Mouse (Mus musculus): Measurements from ENCODE around the gene Ext2. TPM values are rescaled to one million over a fixed set of nuclear protein-coding genes. Genes with fewer than 3 reads are reported as not detected.

Ext2 gene
- polyA plus RNA-seq, 1 experiment from 2014 or later: 22.6 TPM

DNA sequence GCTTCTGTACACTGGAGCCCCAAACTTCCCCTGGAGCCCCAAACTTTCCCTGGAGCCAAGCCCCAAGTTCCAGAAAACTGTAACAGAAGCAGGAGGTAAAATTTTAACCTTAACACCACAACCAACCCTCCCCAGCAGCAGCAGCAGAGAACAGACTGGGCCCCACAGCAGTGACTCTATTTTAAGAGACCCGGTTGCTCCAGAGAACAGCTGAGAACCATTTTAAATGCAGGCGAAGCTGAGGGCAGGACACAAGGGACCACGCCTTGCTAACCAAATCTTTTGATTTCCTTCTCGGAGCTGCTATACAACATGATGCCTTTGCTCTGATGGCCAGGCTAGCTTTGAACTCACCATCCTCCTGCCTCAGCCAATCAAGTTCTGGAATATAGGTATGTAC is 51.5 kb downstream of the Ext2 start:
- 55% methylated on average over 4 of the region's 4 CpGs for WGBS (ENCODE audit: insufficient replicate concordance)

DNA sequence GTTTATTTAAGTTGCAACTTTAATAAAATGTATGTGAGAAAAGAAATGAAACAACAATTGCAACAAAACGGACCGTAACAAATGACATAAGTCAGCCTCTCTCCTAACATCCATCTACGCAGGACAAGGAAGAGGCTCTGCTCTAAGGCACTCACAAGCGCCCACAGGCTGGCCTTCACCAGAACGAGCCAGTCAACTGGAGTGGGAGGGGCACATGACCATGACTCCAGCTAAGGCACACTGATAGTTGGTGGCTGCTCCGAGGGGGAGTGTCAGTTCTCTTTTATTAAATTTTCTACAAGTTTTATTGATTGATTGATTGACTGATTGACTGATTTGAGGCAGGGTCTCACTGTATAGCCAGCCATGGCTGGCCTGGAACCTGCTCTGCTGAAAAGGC is 52.5 kb downstream of the Ext2 start:
- H3K36me3 ChIP-seq (replicated peaks; ENCODE audit: insufficient read depth, low read length): peaks cover 7% of the 10 kb centered on the region
- no peak for DNase-seq
- no peak overlapping the region for H3K27ac ChIP-seq (ENCODE audit: low read depth)
- H3K27me3 ChIP-seq (ENCODE audit: insufficient read depth, low read length): no peaks in the 10 kb centered on the region
- H3K9me3 ChIP-seq (ENCODE audit: low read length): no peaks in the 10 kb centered on the region
- H3K4me2 ChIP-seq (ENCODE audit: low read depth, low read length): no peak overlapping the region
- H3K4me3 ChIP-seq (ENCODE audit: low read depth, low read length): no peak overlapping the region
- H3K9ac ChIP-seq (replicated peaks): no peak overlapping the region
- TF ChIP-seq EP300 (IDR thresholded peaks at IDR 0.05; ENCODE audit: low read depth) (no peak), CTCF (IDR thresholded peaks at IDR 0.05; ENCODE audit: low read depth) (no peak)
- WGBS (ENCODE audit: insufficient replicate concordance): 87% methylated on average over 6 of the region's 6 CpGs
- ATAC-seq: no peak
- H3K4me1 ChIP-seq (ENCODE audit: insufficient read depth): 0 out of 2 replicates have a peak, but pooled peaks cover 7% of the 10 kb centered on the region

More for the DNA sequence above, 51.5 kb downstream of the Ext2 start:
- TF ChIP-seq EP300 (IDR thresholded peaks at IDR 0.05; ENCODE audit: low read depth) (no peak), CTCF (IDR thresholded peaks at IDR 0.05; ENCODE audit: low read depth) (no peak)
- Histone ChIP-seq H3K9me3 (ENCODE audit: low read length) (no peaks in the 10 kb centered on the region), H3K4me1 (ENCODE audit: insufficient read depth) (peaks cover 16% of the 10 kb centered on the region; the same call in 1 of the 2 replicates), H3K9ac (replicated peaks) (no peak overlapping the region), H3K27ac (ENCODE audit: low read depth) (0 out of 2 replicates have a peak overlapping the region, but pooled peaks have one; percentile 3), H3K4me2 (ENCODE audit: low read depth, low read length) (no peak overlapping the region), H3K27me3 (ENCODE audit: insufficient read depth, low read length) (no peaks in the 10 kb centered on the region), H3K4me3 (ENCODE audit: low read depth, low read length) (no peak overlapping the region), H3K36me3 (replicated peaks; ENCODE audit: insufficient read depth, low read length) (peaks cover 7% of the 10 kb centered on the region)
- DNase-seq: no peak
- no peak for ATAC-seq

DNA sequence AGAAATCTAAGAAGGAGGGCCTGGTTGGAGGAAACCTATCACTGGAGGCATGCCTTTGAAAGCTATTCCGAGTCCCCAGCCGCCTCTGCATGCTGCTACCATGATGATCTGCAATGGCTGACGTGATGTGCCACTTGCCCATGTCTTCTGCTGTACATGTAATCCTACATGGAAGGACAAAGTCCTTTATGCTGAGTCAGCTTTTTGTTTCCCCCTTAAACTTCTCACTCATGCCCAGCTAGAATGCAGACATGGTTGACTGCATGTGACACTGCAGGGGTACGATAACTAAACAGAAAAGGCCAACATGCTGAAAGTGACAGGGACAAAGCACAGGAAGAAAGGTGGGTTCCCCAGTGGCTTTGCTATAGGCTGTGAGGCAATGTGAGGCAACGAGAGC is 56.6 kb downstream of the Ext2 start:
- DNase-seq: no peak
- Histone ChIP-seq H3K27ac (ENCODE audit: low read depth) (no peak overlapping the region), H3K36me3 (replicated peaks; ENCODE audit: insufficient read depth, low read length) (peaks cover 13% of the 10 kb centered on the region), H3K4me3 (ENCODE audit: low read depth, low read length) (no peak overlapping the region), H3K4me2 (ENCODE audit: low read depth, low read length) (no peak overlapping the region), H3K27me3 (ENCODE audit: insufficient read depth, low read length) (no peaks in the 10 kb centered on the region), H3K9ac (replicated peaks) (no peak overlapping the region), H3K4me1 (ENCODE audit: insufficient read depth) (0 out of 2 replicates have a peak, but pooled peaks cover 1% of the 10 kb centered on the region), H3K9me3 (ENCODE audit: low read length) (no peaks in the 10 kb centered on the region)
- TF ChIP-seq CTCF (IDR thresholded peaks at IDR 0.05; ENCODE audit: low read depth): no peak
- no peak for TF ChIP-seq EP300 (IDR thresholded peaks at IDR 0.05; ENCODE audit: low read depth)
- ATAC-seq: no peak
- 86% methylated on average over 5 of the region's 5 CpGs for WGBS (ENCODE audit: insufficient replicate concordance)

DNA sequence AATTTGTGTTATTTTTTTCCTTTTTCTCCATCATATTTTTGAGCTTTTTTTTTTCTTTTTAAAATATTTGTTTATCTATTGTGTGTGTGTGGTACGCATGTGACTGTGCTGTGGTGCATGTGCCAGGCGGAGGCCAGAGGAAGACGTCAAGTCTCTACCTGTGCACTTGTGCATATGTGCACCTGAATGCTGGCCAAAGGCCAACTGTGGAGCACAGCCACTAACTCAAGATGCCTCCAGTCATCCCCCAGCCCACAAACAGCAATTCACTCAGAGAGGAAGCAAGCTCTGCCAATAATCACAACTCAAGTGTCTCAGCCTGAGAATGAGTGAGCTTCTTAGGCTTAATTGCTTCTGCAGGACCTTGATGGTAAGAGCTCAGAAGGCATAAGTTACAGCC is 58.2 kb downstream of the Ext2 start:
- no peak overlapping the region for H3K9ac ChIP-seq (replicated peaks)
- no peaks in the 10 kb centered on the region for H3K9me3 ChIP-seq (ENCODE audit: low read length)
- WGBS (ENCODE audit: insufficient replicate concordance): 90% methylated on average over 3 of the region's 3 CpGs
- TF ChIP-seq EP300 (IDR thresholded peaks at IDR 0.05; ENCODE audit: low read depth) (no peak), CTCF (IDR thresholded peaks at IDR 0.05; ENCODE audit: low read depth) (no peak)
- H3K4me2 ChIP-seq (ENCODE audit: low read depth, low read length): no peak overlapping the region
- DNase-seq (no peak), ATAC-seq (no peak)
- no peak overlapping the region for H3K4me3 ChIP-seq (ENCODE audit: low read depth, low read length)
- H3K27me3 ChIP-seq (ENCODE audit: insufficient read depth, low read length): no peaks in the 10 kb centered on the region
- H3K36me3 ChIP-seq (replicated peaks; ENCODE audit: insufficient read depth, low read length): peaks cover 11% of the 10 kb centered on the region
- no peak overlapping the region for H3K27ac ChIP-seq (ENCODE audit: low read depth)
- H3K4me1 ChIP-seq (ENCODE audit: insufficient read depth): no peaks in the 10 kb centered on the region

GRCm38 (mm10) chr2:93760389-93760788 is 62.0 kb downstream of the Ext2 start:
- no peak overlapping the region for H3K4me2 ChIP-seq (ENCODE audit: low read depth, low read length)
- 84% methylated on average over 3 of the region's 3 CpGs for WGBS (ENCODE audit: insufficient replicate concordance)
- H3K27ac ChIP-seq (ENCODE audit: low read depth): no peak overlapping the region
- no peak overlapping the region for H3K4me3 ChIP-seq (ENCODE audit: low read depth, low read length)
- H3K9ac ChIP-seq (replicated peaks): no peak overlapping the region
- ATAC-seq: no peak
- no peak for DNase-seq
- peaks cover 6% of the 10 kb centered on the region; the same call in 1 of the 2 replicates for H3K36me3 ChIP-seq (replicated peaks; ENCODE audit: insufficient read depth, low read length)
- no peak for TF ChIP-seq CTCF (IDR thresholded peaks at IDR 0.05; ENCODE audit: low read depth)
- TF ChIP-seq EP300 (IDR thresholded peaks at IDR 0.05; ENCODE audit: low read depth): no peak
- H3K9me3 ChIP-seq (ENCODE audit: low read length): no peaks in the 10 kb centered on the region
- no peaks in the 10 kb centered on the region for H3K27me3 ChIP-seq (ENCODE audit: insufficient read depth, low read length)
- no peaks in the 10 kb centered on the region for H3K4me1 ChIP-seq (ENCODE audit: insufficient read depth)

GRCm38 (mm10) chr2:93759173-93759572 is 63.2 kb downstream of the Ext2 start:
- DNase-seq (no peak), ATAC-seq (no peak)
- no peaks in the 10 kb centered on the region for H3K4me1 ChIP-seq (ENCODE audit: insufficient read depth)
- no peak overlapping the region for H3K9ac ChIP-seq (replicated peaks)
- H3K36me3 ChIP-seq (replicated peaks; ENCODE audit: insufficient read depth, low read length): peaks cover 6% of the 10 kb centered on the region; the same call in 1 of the 2 replicates
- H3K27ac ChIP-seq (ENCODE audit: low read depth): no peak overlapping the region
- H3K9me3 ChIP-seq (ENCODE audit: low read length): no peaks in the 10 kb centered on the region
- no peaks in the 10 kb centered on the region for H3K27me3 ChIP-seq (ENCODE audit: insufficient read depth, low read length)
- no peak overlapping the region for H3K4me2 ChIP-seq (ENCODE audit: low read depth, low read length)
- H3K4me3 ChIP-seq (ENCODE audit: low read depth, low read length): no peak overlapping the region
- TF ChIP-seq EP300 (IDR thresholded peaks at IDR 0.05; ENCODE audit: low read depth) (no peak), CTCF (IDR thresholded peaks at IDR 0.05; ENCODE audit: low read depth) (no peak)
- 69% methylated on average over 7 of the region's 7 CpGs for WGBS (ENCODE audit: insufficient replicate concordance)

GRCm38 (mm10) chr2:93758298-93758697 is 64.1 kb downstream of the Ext2 start:
- Histone ChIP-seq H3K27me3 (ENCODE audit: insufficient read depth, low read length) (no peaks in the 10 kb centered on the region), H3K27ac (ENCODE audit: low read depth) (no peak overlapping the region), H3K4me2 (ENCODE audit: low read depth, low read length) (no peak overlapping the region), H3K36me3 (replicated peaks; ENCODE audit: insufficient read depth, low read length) (peaks cover 6% of the 10 kb centered on the region; the same call in 1 of the 2 replicates), H3K4me3 (ENCODE audit: low read depth, low read length) (no peak overlapping the region), H3K4me1 (ENCODE audit: insufficient read depth) (no peaks in the 10 kb centered on the region), H3K9me3 (ENCODE audit: low read length) (no peaks in the 10 kb centered on the region), H3K9ac (replicated peaks) (no peak overlapping the region)
- WGBS (ENCODE audit: insufficient replicate concordance): 78% methylated on average over 6 of the region's 6 CpGs
- TF ChIP-seq EP300 (IDR thresholded peaks at IDR 0.05; ENCODE audit: low read depth) (no peak), CTCF (IDR thresholded peaks at IDR 0.05; ENCODE audit: low read depth) (no peak)
- DNase-seq: no peak
- no peak for ATAC-seq

Measured in liver, postnatal 0 days (tissue).